In the genomic region with DNA sequence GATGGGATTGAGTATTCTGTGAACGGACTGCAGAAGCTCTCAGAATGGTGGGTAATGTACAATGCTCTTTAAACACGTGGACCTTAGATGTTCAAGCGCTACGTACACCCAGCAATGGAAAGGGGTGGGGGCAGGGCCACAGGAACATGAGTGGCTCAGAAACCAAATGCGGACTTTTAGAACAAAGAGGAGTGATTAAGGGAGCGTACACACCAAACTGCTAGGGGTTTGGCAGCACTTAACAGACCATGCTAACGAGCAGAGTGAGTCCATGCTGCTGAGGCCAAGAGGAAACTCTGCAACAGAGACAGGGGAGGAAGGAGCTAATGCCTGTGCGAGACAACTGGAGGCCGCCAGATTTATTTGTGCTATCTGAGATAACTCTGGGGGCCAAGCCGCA, we compare ENCODE assay signal across 9 mouse cellular contexts. TPM values are rescaled to one million over a fixed set of nuclear protein-coding genes. Genes with fewer than 3 reads are reported as not detected.
A peak's percentile ranks its signal among the peaks of the same experiment; 100 is the strongest.
DNase-seq lines count a peak whose midpoint lies in the region; ATAC-seq lines count a peak whose summit lies in the region.
"Had no signal": no experiment of that assay in that cellular context is flagged by ENCODE, and none has a peak within 500 bp of the region (broad histone marks: within the 10 kb centered on the region; RNA-seq: fewer than 3 reads in every experiment).

No protein-coding gene starts in this region.

- DNase-seq in kidney, adult 11 months = no peak
- DNase-seq in embryo, embryonic 11 days = peak; percentile 41
- DNase-seq in forebrain, embryonic 10.5 days (ENCODE audit: extremely low spot score, low spot score) = no peak
- no peak for DNase-seq in spleen, adult 18-20 months
- DNase-seq in testis, postnatal 10 days (ENCODE audit: low spot score) = no peak

- no peaks in the 10 kb centered on the region for H3K27me3 ChIP-seq in kidney, embryonic 14.5 days (ENCODE audit: control insufficient read depth, insufficient read depth, low read length)
- peaks cover 60% of the 10 kb centered on the region for H3K27me3 ChIP-seq in forebrain, embryonic 10.5 days (ENCODE audit: poor library complexity, severe bottlenecking)
- H3K27me3 ChIP-seq in limb, embryonic 13.5 days = peaks cover 76% of the 10 kb centered on the region

- 6% methylated on average over 10 of the region's 10 CpGs for WGBS in kidney, embryonic 14.5 days
- WGBS in forebrain, embryonic 10.5 days = 30% methylated on average over 10 of the region's 10 CpGs
- 13% methylated on average over 10 of the region's 10 CpGs for WGBS in limb, embryonic 13.5 days

- H3K4me3 ChIP-seq in kidney, embryonic 14.5 days (ENCODE audit: low read length) = no peak overlapping the region
- H3K4me3 ChIP-seq in forebrain, embryonic 10.5 days = peak overlapping the region; percentile 16; the same call in 1 of the 2 replicates
- no peak overlapping the region for H3K4me3 ChIP-seq in limb, embryonic 13.5 days
- H3K4me3 ChIP-seq: megakaryocyte, embryonic 14.5 days had no signal

- peak; percentile 40; the same call in 1 of the 2 replicates for ATAC-seq in kidney, embryonic 14.5 days (ENCODE audit: low FRiP score, low TSS enrichment)
- 0 out of 2 replicates have a peak, but pooled peaks have one; percentile 9 for ATAC-seq in limb, embryonic 13.5 days (ENCODE audit: low FRiP score, low read depth)
- ATAC-seq in activated CD4-positive, CD25-positive, alpha-beta regulatory T cell, adult 4 months = no peak

- no peak overlapping the region for H3K27ac ChIP-seq in kidney, embryonic 14.5 days (ENCODE audit: low read depth, low read length)
- H3K27ac ChIP-seq in forebrain, embryonic 10.5 days = peak overlapping the region; percentile 75
- no peak overlapping the region for H3K27ac ChIP-seq in limb, embryonic 13.5 days

- peak overlapping the region; percentile 19 for H3K4me2 ChIP-seq in kidney, embryonic 14.5 days (replicated peaks; ENCODE audit: low read depth, low read length)
- H3K4me2 ChIP-seq in limb, embryonic 13.5 days (replicated peaks) = peak overlapping the region; percentile 34

- H3K9ac ChIP-seq in kidney, embryonic 14.5 days (ENCODE audit: low read depth, low read length) = no peak overlapping the region
- H3K9ac ChIP-seq in limb, embryonic 13.5 days = peak overlapping the region; percentile 39; the same call in 1 of the 2 replicates

- no peaks in the 10 kb centered on the region for H3K9me3 ChIP-seq in kidney, embryonic 14.5 days (ENCODE audit: control insufficient read depth, low read length)
- H3K9me3 ChIP-seq in forebrain, embryonic 10.5 days = peaks cover 1% of the 10 kb centered on the region; the same call in 1 of the 2 replicates
- H3K9me3 ChIP-seq in limb, embryonic 13.5 days = no peaks in the 10 kb centered on the region

- peaks cover 13% of the 10 kb centered on the region; the same call in 1 of the 2 replicates for H3K4me1 ChIP-seq in kidney, embryonic 14.5 days (ENCODE audit: control insufficient read depth, insufficient read depth, low read length)
- H3K4me1 ChIP-seq in forebrain, embryonic 10.5 days = peaks cover 40% of the 10 kb centered on the region
- peaks cover 43% of the 10 kb centered on the region for H3K4me1 ChIP-seq in limb, embryonic 13.5 days

- no peaks in the 10 kb centered on the region for H3K36me3 ChIP-seq in kidney, embryonic 14.5 days (ENCODE audit: control insufficient read depth, insufficient read depth, low read length)
- H3K36me3 ChIP-seq in forebrain, embryonic 10.5 days (replicated peaks) = peaks cover 5% of the 10 kb centered on the region; the same call in 1 of the 2 replicates
- peaks cover 4% of the 10 kb centered on the region for H3K36me3 ChIP-seq in limb, embryonic 13.5 days

RNA-seq across cellular contexts. Expression of a gene that starts 58.6 kb away (rescaled TPM):
- 2.2 and 2.5 TPM in 2 replicates for polyA plus RNA-seq in kidney, embryonic 14.5 days (2014; fragmentation: Nextera tagmentation; extraction: Ambion mirVana)
- 0.04 and 0.14 TPM in 2 replicates for polyA plus RNA-seq in forebrain, embryonic 10.5 days (2016; fragmentation: Nextera tagmentation; extraction: Ambion mirVana)
- 1.4 and 2.2 TPM in 2 replicates for polyA plus RNA-seq in limb, embryonic 13.5 days (2015; fragmentation: Nextera tagmentation; extraction: Ambion mirVana)
- polyA plus RNA-seq in activated CD4-positive, CD25-positive, alpha-beta regulatory T cell, adult 4 months (2017; shearing (Covaris generic)) = not detected
